Mouse (Mus musculus): Measurements from ENCODE around the gene Abca5.

DNA sequence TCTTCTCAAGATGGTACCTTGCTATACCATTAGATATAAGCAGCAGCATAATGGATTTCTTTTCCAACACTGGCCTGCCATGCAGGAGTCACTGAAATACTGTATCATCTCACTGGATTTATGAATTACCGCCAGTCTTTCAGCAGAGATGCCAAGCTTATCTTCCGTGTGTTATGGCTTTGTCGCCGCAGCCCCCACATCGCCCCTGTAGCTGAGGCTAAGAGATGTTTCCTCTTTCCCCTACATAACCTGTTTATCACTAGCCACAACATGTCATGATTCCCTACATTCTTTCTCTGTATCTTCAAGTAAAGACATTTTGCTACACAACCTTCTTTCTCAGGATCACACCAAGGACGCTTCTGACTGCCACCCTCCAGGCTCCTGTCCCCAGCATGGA lies 70.3 kb downstream of the Abca5 start:
- TF ChIP-seq CTCF (IDR thresholded peaks at IDR 0.05; ENCODE audit: low read depth): no peak
- TF ChIP-seq EP300 (IDR thresholded peaks at IDR 0.05; ENCODE audit: low read depth): no peak
